Mouse (Mus musculus): ENCODE results near the gene Cntn1.

Gene Cntn1

DNA sequence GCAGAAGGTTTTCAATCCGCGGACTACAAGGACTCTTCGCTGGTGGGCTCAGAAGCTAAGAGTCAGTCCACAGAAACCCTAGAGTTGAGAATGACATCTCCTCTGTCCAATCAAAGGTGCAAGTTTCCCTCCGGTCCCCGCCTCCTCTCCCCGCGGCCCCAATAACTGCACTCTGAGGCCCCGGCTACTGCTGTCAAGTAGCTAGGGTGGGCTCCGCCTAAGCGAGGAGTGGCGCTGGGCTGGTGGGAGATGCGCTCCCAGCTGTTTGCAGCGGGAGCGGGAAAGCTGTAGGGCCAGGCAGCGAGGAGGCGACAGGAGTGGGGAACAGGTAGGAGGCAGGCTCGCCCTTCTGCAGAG, at the start of gene Cntn1:
Gene Cntn1 (plus strand): TSS at position 170 of the 357 bp plus-strand sequence.
- no peak for DNase-seq (ENCODE audit: extremely low read depth, insufficient read length, low spot score)

DNA sequence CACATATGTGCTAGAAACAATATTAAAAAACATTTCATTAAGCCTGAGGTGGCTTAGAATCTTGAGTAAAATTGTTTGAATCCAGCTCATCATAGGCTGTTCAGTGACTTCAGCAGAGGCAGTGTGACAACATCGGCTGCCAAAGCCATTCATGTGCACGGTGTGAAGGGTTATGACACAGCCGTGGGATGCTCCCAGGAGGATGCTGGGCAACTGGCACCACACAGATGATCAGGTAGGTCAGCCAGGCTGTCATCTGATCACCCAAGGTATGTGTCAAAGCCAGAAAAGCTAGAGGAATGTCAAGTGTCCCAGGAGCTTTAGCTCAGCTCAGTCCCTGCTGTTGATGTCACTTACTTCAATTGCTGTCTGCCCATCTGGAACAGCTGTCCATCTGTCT, 49.5 kb upstream of the Cntn1 start:
- DNase-seq (ENCODE audit: extremely low read depth, insufficient read length, low spot score), result no peak

DNA sequence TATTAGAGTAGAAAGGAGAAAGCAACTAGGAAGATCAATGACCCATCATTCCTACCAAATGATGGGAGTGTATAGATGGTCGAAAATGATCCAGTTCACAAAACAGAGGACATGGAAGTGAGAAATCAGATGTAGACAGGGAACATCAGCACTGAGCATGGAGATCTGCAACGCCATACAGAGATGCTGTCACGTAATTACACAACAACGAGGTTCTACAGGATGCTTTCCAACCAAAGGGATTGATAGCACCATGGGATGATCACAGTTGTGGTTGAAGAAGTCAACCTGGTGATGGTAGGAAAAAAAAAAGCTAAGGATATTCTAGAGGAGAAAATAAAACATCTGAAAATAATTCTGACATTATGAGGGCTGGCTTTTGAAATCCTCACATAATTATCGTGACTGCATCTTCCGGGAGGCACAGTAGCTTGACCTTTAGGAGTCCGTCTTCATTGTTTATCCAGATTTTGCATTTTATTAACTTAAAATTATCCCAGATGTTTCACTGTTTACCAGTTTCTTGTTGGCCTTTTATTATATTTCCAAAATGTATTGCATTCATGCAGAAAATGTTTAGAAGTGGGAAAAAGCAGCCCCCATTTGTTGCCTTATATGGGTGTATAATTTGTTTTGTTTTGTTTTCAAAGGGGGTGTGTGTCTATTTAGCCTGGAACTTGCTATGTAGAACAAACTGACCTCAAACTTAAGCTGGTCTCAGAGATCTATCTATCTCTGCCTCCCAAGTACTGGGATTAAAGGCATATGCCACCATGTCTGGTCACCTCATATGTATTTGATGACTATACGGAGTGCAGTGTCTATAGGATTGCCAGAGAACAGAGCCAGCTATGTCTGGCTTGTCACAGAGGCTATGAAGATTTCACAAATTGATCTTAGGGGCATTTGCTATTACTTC, 38.5 kb upstream of the Cntn1 start:
- no peak for DNase-seq (ENCODE audit: extremely low read depth, insufficient read length, low spot score)

DNA sequence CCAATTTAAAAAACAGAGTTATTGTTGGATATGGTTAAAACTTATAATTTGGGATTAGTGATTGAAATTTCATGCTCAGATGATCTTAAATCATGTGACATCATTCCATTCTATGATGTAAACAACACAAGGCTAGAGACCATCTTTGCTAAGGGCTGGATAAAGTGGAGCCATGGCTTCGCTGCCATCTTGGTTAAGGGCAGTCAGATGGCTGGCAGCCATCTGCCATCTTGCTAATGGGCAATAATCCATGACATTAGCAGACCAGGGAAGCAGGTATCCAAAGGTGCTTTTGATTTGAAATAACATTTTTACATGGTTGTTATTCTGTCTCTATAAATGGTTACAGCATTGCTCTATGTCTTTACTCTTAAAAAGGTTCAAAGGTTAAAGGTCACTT, 16.9 kb upstream of the Cntn1 start:
- no peak for DNase-seq (ENCODE audit: extremely low read depth, insufficient read length, low spot score)

DNA sequence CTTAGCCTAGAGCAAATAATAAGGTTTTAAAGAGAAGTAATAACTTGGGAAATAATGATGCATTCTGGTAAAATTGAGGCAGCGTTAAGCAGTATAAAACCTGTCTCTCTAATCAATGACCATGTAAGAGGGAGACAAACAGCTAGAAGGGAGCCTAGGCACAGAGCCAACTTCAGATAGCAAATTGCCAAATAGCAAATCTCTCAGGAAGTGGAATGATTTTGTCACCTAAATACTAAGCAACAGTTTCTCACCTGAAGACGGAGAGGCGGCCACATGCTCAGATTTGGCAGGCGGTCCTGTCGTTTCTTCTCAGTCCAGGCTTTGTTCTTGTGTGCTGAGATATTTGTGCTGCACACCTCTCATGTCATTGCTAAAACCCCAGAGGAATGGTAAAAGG, 8.4 kb upstream of the Cntn1 start:
- no peak for DNase-seq (ENCODE audit: extremely low read depth, insufficient read length, low spot score)

DNA sequence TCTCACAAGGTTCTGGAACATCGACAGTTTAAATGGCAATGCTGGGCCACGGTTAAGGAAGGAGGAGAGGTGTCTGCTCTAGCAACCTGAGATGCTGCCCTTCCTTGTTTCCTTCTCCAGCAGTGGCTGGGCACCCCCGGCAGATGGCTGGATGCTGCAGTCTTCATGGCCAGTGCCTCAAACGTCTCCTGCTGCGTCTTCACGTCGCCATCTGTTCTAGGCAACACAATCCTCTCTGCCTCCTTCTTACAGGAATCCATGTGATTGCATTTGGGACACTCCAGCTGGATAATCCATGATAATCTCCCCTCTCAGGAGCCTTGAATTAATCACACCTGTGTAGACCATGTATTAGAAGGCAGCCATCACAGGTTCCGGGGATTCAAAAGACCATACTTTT, 4.9 kb upstream of the Cntn1 start:
- DNase-seq (ENCODE audit: extremely low read depth, insufficient read length, low spot score), result no peak

DNA sequence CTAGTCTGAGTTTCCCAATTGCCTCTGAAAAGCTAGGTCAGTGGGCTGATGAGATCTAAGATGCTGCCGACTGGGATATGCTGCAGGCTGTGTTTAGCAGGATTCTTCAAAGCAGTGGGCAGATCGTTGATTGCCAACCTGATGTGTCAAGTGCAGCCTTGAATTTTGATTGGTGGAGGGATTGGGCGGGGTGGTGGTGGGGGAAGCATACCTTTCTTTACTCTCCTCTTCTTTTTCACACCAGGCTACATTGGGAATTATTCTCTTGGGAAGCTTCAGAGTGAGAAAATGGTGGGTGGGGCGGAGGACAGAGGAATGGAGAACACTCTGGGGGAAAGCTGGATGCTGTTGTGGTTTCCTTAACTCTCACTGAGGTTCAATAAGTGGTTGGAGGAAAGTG, 2.9 kb upstream of the Cntn1 start:
- no peak for DNase-seq (ENCODE audit: extremely low read depth, insufficient read length, low spot score)

DNA sequence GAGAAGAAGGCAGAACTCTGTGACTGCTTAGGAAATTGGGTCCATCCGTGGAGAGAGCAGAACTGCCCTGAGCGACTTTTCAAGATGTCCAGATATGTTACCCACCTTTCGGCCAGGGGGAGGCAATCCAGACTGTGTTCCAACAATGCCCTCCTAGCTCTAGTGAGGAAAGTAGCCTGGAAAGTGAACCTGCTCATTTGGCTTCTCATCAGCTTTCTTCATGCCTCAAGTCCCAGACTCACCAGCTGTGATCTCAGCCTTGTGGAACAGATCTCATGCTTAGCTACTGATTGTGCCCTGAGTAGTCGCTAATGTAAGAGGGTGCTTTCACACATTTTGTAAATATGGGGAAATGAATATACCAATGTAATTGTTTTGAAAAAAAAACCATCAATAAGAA, 2.4 kb upstream of the Cntn1 start:
- DNase-seq (ENCODE audit: extremely low read depth, insufficient read length, low spot score), result no peak

DNA sequence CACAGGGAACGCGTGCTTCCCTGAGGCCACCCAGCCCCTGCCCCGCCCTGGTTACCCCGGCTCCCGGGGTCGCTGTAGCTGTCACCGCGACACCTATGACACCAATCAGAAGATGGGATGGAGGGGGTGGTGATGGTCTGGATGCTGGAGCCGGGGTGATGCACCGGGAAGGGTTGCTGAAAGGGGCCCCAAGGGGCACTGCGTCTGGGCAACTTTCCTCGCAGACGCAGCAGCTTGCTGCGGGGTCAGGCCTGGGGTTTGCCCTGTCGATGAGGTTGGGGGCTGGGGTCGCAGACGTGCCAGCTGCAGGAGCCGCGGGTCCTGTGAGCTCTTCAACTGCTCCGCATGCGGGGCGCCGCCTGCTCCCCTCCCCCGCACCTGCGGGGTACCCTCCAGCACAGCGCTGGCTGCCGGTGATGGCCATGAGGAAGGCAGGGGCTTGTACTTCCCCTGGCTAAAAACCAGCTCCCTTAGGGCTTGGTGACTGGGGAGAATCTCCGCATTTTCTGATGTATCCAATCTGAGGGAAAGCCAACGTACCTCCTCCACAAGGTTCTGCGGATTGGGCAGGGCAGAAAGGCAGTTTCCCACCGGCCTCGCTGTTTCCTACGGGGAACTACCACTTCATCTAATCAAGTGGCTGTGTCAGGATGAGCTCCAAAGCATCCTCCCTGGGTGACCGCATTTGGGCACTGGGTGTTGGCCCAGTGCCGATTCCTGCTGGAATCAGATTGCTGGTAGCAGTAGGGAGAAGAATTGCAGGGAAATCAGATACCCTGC, 578 bp downstream of the Cntn1 start:
- DNase-seq (ENCODE audit: extremely low read depth, insufficient read length, low spot score), result peak; percentile 5

DNA sequence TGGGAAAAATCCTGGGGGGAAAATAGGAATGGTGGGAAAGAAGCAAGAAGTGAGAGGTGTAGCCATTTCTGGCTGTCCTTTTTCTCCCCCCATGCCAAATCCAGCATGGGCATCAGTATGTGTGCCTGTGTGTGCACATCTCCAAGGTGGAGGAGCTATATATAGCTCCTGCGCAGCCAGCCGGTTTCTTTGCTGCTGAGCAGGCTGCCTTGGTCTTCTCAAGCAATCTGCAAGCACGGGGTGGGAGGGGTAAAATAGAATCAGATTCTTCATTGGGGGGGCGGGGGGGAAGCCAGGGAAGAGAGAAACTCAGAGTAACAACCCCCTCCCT, 1.1 kb downstream of the Cntn1 start:
- DNase-seq (ENCODE audit: extremely low read depth, insufficient read length, low spot score), result no peak

DNA sequence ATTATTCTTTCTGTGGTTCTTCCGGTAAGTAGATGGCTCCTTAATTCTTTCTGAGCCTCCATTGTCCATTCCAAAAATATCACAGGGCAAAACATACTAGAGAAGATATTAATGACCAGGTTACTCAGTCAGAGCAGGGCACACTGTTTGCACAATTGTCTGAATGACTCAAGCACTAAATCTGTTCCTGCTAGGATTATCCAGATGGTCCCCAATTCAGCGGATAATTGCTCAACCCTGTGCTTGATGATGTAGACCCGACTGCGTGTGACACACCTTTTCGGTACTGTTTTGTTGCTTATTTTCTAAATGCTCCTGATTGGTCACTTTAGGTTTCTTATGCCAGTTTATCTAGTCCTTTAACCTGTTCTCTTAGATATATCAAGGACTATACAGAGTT, 6.6 kb downstream of the Cntn1 start:
- DNase-seq (ENCODE audit: extremely low read depth, insufficient read length, low spot score), result no peak

DNA sequence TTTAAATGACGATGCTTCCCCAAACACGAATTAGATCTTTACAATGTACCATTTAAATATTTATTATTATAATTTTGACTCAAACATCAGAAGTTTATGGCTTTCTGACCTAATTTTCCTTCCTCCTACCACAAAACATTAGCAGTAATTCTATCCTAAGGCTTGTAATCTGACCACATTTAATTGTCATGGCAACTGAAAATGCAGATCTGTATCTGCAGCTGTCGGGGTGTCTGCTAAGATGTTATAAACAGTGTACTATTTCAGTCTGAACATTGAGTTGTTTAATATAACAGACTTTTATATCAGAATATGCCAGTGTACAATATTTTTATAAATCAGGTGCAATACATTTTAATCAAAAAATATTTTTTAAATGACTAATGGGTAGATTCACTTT, 10.0 kb downstream of the Cntn1 start:
- no peak for DNase-seq (ENCODE audit: extremely low read depth, insufficient read length, low spot score)

DNA sequence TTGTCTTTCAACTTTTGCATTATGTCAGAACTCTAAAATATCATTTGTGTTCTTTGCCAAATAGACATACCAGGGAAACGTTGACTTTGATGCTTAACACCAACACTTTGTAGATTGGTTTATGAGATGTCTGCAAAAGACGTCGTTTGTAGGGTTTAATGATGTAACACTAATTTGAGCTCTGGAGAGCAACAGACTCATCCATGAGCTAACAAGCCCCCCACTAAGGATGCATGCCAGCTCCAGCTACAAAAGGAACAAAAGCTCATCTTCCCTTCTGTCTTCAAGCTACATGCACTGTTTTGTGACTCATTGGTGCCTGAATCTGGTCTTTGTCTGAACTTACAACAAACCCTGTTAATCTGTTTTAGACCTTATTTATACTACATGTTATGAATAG, 28.5 kb downstream of the Cntn1 start:
- no peak for DNase-seq (ENCODE audit: extremely low read depth, insufficient read length, low spot score)

DNA sequence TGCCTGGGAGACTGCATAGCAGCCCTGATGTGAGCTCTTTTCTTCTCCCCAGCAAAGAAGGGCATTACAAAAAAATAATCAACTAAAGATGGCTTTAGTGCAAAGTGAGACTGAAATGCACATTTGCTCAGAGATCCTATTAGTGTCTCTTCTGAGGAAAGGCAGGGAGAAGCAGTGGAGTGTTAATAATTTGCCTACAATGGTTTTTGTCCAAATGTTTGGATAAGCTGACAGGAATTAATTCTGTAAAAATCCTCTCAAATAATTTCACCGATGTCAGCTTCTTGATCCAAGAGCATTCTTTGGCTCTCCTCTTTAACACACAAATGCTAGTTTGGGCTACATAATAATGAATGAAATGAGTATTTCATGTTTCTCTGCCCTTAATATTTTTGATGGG, 34.9 kb downstream of the Cntn1 start:
- no peak for DNase-seq (ENCODE audit: extremely low read depth, insufficient read length, low spot score)

DNA sequence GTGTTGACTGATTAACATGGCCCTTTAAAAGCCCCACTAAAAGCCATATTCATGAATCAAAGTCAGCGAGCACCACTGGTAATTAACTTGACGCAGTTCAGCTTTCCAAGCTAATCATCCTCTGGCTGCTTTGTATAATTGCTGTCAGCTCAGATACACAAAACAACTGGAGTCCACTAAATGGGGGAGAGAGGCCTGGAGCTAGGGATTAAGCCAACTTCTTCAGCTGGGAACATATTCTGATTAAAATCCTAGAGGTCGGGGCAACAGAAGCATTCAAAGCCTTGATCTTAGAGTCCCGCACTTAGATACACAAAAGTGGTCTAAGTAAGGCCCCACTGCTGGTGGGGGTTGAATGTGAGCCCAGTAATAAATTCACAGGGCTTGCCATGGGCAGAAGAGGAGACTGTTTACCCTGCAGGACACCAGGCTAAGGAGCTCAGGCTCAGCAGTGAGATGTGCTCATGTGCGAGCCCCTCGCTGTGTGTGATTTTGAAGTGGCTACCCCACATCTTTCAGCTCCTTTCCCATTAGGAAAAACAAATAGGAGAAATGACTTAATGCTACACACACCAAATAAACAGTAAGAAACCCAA, 36.8 kb downstream of the Cntn1 start:
- DNase-seq (ENCODE audit: extremely low read depth, insufficient read length, low spot score), result no peak

DNA sequence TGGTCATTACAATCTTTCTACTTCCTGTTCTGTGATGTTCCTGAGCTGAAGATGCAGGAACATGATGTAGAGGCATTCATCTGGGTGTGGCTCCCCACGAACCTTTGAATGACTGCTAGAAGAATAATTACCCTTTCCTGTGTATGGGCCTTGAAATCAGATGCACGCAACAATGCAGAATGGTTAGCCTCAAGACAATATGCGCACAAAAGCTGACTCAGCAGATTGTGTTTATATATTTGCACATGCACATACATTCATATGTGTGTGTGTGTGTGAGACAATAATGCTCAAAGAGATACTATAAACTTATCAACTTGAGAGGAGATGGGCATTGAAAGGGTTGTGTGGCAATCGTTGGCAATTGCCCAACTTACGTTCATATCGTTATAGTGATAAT, 39.8 kb downstream of the Cntn1 start:
- DNase-seq (ENCODE audit: extremely low read depth, insufficient read length, low spot score), result no peak

DNA sequence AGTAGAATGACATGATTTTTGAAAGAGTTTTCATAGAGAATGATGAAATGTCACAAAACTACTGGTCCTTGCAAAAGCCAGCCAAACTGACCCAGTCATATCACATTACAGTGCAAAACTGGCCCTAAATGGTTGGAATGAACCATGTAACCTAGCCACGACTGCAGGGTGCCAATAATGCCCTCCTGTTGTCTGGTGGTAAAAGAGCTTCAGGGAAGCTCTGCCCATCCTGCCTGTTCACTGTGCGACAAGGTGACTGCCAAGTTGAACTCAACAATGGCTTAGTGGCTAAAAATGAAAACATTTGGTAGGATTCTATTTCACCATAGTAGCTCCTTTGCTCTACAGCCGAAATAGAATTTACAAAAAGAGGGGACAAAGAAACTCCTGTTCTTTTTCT, 41.1 kb downstream of the Cntn1 start:
- DNase-seq (ENCODE audit: extremely low read depth, insufficient read length, low spot score), result no peak

DNA sequence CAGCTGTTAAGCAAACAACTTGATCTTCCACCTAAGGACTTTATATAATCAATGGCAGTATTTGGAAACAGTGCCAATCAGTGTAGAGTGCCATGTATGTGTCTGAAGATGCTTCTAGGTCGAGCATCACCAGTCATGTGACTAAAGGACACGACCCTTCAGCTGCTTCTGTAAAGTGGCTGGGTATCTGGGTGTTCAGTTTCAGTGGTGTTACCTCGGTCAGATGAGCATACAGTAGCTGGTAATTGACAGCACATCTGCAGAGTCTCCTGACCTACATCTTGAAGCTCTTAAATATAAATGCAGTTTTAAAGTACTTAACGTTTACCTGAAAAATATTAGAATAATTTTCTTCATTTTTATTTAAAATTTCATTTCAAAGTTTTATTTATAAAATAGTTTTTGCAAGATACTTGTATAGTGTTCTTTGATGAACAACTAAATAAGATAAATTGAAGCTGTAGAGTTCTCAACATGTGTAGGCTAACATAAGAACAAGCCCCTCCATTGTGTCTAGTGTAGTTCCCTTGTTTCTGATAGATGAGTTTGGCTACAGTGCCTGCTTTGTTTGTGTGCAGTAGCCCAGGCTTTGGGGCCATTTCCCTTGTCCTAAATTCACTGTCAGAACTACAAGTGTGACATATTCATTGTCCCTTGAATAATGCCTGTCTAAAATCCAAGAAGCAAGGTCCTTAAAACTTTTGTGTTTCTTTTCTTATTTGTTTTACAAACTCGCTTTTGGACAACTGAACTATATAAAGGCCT, 48.6 kb downstream of the Cntn1 start:
- no peak for DNase-seq (ENCODE audit: extremely low read depth, insufficient read length, low spot score)

DNA sequence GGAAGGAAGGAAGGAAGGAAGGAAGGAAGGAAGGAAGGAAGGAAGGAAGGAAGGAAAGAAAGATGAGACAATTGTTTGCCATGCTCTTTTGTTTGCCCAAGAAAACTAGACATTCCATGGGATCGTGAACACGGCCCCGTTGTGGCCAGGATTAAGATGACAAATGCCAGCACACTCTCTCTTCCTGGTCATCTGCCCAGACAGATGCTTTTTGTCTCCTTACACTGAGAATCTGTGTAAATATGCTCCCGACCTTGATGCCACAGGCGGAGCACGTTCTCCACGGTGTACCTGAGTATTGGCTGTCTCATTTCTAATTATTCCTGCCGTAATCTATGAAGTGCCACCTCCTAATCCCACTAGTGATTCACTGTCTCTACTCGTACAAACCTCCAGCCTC, 51.0 kb downstream of the Cntn1 start:
- no peak for DNase-seq (ENCODE audit: extremely low read depth, insufficient read length, low spot score)

DNA sequence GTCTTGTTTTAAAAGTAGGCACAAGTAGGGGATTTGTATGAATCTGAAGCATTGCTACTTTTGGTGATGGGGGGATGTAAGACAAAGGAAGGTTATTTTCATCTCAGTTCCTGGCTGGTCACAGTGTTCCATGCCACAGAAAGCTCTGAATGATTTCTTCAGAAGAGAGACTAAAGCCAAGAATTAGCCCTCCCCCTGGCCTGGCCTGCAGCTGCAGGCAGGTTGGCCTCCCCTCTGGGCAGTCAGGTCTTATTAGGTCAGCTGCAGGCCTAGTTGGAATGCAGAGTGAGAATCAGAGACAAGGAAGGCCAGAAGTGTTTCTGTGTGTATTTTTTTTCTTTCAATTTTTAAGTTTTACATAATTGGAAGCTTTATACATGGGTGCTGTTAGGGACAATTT, 61.5 kb downstream of the Cntn1 start:
- DNase-seq (ENCODE audit: extremely low read depth, insufficient read length, low spot score), result no peak

DNA sequence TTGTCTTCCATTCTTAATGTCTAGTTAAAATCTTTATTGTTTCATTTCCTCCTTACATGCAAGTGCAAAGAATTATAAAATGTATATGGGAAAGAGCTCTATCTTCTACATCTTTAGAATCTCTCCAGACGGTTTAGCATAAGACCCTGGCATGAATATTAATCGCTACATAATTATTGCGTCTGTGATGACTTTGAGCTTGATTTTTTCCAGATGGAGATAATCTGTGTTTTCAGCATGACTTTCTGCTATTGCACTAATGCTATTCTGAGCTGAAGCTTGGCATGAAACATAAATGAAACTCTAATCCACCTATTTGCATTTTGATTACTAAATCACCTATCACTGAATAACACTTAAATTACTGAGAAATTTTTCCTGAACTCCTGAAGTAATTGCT, 82.0 kb downstream of the Cntn1 start:
- no peak for DNase-seq (ENCODE audit: extremely low read depth, insufficient read length, low spot score)

All from 3134 (cell line).